Mouse (Mus musculus) cerebellum, adult 9-10 months (tissue): ENCODE data around the gene Ehd3.
"Not testable (repeated sequence)": the region's sequence is repeated elsewhere in the genome, so short reads cannot be mapped to it uniquely, and the experiment has no call there.

Experiments used
- DNase-seq: peaks from one replicate; pipeline ENCODE4 v3.0.0; 2022

Gene Ehd3

DNA sequence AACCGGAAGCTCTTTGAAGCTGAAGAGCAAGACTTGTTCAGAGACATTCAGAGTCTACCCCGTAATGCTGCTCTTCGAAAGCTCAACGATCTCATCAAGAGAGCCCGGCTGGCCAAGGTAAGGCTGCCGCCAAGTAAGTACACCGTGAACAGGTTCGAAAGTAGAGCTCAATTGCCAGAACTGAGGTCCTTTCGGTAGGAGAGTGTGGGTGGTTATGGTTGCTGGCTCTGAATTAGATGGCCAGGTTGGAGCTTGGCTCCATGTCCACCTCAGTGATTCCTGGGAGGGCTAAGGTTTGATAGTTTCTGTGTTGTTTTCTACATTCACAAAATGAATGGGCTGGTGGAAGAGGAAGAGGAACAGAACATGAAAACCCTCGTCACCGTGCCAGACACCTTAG is 23.5 kb downstream of the Ehd3 start:
- peak; percentile 46 for DNase-seq

DNA sequence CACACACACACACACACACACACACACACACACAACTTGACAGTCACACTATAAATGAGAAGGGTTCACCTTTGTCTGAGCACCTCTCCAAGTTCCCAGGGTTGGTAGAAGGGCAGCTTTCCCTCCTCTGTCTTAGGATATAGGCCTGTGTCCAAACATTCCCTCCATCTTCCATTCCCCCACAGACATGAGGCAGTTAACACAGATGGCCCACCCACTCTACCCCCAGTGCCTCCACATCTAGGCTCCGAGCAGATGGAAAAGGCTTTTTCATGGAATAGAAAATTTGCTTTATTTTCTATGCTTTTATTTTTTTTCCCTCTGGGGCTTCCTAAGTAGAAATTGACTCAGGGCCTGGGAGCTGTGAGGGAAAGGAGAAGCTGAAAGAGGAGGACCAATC is 26.6 kb downstream of the Ehd3 start:
- DNase-seq, result peak; percentile 31

DNA sequence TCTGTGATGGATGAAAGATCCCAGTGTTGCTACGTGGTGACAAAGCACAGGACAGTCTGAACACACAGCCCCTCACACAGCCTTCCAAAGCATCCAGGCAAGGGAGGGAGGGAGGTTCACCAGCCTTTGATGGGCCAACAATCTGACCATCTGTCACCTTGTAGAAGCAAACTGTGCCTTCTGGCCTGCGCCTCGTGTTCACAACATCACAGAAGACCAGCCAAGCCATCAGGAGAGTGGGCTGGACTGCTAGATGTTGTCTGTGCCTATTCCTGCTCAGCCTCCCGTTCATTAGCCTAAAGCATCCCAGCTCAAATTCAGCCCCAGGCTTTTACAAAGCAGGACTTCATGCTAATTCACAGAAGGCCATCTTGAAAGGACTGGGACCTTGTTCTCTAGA is 27.5 kb downstream of the Ehd3 start:
- peak; percentile 92 for DNase-seq

DNA sequence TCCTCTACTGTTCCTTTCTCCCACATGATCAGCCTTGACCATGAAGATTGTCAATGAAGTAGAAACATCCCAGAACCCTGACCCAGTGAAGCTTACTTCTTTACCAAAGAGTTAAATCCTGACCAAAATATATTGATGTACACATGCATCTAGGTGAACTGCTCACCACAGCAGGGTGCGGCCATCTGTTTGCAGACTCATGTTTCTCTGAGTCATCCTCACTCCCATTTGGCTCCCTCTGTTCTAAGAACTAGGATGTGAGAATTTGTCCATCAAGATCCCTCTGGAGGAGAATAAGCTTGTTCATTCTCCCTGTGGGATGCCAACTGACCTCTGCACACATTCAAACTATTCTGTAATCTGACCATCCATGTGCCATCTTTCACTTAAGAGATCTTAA is 29.0 kb downstream of the Ehd3 start:
- DNase-seq, result peak; percentile 80

- no peak for DNase-seq
These were observed 29.5 kb downstream of the Ehd3 start for GRCm38 (mm10) chr17:73833474-73833873.

DNA sequence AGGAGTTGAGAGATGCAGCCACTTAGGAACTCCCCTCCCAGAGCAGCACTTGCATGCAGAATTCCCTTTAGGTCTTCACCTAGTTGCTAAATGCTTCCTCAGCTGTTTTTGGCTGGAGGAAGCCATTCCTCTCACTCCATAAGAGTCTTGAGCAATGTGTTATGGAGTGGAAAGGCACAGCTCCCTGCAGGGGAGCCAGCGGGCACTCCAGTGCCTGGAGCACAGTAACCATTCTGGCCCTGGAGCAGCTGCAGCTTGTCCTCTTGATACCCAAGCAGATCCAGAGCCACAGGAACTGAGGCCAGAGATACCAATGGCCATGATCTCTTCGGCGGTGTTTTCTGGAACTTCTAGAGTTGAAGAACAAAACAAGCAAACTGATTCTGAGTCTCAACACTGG is 32.7 kb downstream of the Ehd3 start:
- peak; percentile 8 for DNase-seq

DNA sequence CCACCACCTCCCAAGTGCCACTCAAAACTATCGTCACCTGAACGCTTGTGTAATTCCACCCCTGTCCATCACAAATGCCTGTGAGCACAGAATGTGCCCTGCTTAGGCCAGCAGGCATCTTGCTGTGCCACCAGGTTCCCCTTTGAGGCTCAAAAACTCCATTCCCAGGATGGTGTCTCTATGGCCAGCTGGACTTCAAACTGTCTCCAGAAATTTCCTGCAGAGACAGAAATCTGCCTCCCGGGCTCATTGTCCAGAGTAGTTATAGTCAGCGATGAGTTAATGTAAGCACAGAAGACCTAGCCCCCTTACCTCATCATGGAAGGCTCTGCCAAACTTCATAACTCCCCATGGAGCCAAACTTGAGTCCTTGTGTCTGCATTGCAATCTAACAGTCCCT is 33.3 kb downstream of the Ehd3 start:
- DNase-seq, result peak; percentile 60

DNA sequence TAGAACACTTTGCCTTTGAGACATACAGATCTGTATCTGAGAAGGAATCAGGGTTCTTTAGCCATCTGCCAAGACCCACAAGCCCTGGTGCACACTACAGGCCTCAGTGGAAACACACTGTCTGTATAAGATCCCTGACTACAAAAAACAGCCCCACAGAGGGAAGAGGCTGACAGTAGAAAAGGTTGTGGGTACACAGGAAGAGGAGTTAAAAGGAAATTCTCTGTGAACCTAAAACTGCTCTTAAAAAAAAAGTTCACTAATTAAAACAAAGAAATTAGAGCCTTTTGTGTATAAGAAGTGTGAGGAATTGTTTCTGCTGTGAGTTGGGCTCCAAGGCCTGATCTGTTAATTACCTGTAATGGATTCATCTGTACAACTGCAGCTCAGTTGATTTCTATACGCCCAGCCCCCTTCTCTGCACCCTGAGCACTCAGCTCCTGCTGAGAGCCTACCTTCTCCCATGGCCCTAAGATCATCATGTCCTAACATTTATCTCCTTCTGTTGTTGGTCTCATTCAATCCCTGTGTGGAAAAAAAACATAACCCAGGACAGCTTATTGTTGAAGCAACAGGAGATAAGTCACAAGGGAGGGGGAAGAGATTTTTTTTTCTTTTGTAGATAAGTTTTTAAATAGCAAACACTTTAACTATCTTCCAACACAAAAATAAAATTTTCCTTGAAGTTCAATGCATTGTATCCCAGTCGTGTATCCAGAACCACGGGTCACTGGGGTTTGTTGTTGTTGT is 35.3 kb downstream of the Ehd3 start:
- DNase-seq, result peak; percentile 8

DNA sequence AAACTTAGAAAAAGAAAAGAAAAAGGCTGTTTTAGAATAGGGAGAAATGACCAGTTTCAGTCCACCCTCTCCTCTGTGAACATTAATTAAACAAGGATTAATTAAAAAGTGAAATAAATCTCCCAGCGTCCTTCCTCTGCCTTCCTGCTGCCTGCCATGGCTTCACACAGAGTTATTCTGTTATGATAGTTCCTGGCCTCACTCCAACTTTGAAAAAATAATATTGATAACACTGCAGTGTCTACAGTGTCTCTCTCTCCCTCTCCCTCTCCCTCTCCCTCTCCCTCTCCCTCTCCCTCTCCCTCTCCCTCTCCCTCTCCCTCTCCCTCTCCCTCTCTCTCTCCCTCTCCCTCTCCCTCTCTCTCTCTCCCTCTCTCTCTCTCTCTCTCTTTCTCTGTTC is 35.9 kb downstream of the Ehd3 start:
- not testable (repeated sequence) for DNase-seq

DNA sequence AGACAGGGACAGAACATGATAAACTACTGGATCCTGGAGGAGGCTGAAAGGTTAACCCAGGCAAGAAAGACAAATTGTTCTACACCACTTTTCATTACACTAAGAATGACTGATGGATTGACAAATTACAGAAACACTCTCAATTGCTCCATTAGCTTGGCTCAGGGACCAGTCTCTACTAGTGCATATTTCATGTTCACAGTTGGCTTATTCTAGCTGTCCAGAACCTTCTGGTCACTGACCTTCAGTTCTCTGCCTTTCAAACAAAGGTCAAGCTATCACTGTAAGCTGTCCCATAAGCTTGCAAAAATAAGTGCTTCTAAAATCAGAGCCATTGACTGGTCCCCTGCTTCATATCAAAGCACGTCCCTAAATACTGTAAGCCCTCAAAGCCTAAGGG is 39.0 kb downstream of the Ehd3 start:
- DNase-seq, result no peak

- no peak for DNase-seq
These were observed 41.7 kb downstream of the Ehd3 start for GRCm38 (mm10) chr17:73845632-73846031.

DNA sequence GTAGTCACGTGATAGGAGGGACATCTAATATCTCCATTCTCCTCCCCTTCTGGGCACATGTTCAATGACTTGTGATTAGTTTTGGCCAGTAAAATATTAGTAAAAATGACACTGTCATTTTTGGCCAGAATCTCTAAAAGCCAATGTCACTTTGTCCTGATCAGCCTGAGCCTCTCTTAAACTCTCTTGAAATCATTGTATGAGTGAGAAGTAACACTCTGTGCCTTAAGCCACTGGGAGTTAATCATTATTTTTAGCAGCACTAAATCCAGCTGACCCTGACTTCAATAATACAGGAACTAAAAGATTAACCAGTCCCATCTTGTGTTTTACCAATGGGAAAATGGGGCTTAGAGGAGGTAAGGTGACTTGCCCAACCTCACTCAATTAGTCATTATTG is 43.5 kb downstream of the Ehd3 start:
- no peak for DNase-seq

- DNase-seq, result no peak
These were observed 49.1 kb downstream of the Ehd3 start for GRCm38 (mm10) chr17:73853041-73853440.

GRCm38 (mm10) chr17:73853717-73854116 is 49.8 kb downstream of the Ehd3 start:
- no peak for DNase-seq

DNA sequence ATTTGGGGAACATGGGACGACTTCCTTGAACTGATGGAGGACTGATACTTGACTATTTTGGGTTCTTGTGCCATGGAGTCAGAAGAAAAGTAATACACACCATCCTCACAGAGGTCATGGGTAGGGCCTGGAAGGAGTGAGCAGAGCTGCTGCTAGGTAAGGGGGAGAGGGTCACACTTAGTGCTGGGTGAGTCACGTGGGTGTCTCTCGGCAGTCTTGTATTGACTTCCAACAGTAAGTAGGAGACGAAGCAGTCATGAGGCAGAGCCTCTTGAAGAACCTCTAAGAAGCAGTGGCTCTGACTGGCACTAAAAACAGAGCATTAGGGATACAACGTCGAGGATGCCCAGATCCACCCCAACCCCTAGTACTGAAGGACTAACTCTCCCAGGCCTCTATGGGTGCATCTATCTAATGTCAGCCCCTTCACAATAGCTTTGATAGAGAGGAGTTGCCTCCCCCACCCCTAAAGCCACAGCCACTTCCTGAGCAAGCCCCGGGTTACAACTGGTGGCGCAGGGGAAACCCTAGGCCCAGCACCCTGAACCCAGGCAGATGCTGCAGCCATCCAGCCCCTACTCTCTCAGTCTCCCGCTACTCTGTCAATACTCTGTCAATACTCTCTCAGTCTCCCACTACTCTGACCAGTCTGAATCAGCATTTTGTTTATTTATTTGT is 65.2 kb downstream of the Ehd3 start:
- no peak for DNase-seq

- DNase-seq, result no peak
These were observed 67.1 kb downstream of the Ehd3 start for GRCm38 (mm10) chr17:73870956-73871605.

DNA sequence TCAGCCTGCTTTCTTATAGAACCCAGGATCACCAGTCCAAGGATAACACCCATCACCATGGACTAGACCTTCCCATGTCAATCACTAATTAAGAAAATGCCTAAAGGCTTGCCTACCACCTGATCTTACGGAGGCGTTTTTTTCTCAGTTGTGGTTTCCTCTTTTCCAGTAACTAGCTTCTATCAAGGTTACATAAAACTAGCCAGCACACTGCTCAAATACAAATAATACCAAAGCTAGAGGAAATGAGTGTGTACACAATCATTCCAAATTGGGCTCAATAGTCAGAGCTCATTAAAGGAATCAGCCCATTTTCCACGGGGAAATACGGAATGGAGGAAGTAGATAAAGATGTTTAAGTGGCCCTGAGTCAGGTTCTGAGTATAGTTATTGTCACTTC is 71.3 kb downstream of the Ehd3 start:
- no peak for DNase-seq

DNA sequence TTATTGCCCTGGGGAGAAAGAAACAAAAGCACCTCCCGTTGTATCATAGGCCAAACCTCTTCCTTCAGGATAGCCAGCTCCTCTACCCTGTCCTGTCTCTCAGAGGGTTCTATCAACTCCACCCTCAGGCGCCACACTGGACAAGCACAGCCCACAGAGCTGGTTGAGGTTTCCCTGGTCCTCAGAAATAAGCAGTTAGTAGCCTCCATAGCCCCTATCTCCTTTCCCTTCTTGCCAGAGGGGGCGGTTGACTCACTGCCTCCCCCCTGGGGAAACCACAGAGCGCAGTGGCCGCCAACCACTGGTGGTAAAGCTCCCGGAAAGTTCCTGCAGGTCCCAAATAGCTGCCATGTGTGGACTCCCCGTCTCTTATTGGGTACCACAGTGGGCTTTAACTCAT is 71.7 kb downstream of the Ehd3 start:
- no peak for DNase-seq

- DNase-seq, result no peak
These were observed 75.5 kb downstream of the Ehd3 start for GRCm38 (mm10) chr17:73879262-73879916.

- no peak for DNase-seq
These were observed 76.4 kb downstream of the Ehd3 start for GRCm38 (mm10) chr17:73880286-73880685.

- no peak for DNase-seq
These were observed 77.4 kb downstream of the Ehd3 start for GRCm38 (mm10) chr17:73881295-73881694.
